17 mouse cellular contexts compared by ENCODE assay signal in the genomic region with DNA sequence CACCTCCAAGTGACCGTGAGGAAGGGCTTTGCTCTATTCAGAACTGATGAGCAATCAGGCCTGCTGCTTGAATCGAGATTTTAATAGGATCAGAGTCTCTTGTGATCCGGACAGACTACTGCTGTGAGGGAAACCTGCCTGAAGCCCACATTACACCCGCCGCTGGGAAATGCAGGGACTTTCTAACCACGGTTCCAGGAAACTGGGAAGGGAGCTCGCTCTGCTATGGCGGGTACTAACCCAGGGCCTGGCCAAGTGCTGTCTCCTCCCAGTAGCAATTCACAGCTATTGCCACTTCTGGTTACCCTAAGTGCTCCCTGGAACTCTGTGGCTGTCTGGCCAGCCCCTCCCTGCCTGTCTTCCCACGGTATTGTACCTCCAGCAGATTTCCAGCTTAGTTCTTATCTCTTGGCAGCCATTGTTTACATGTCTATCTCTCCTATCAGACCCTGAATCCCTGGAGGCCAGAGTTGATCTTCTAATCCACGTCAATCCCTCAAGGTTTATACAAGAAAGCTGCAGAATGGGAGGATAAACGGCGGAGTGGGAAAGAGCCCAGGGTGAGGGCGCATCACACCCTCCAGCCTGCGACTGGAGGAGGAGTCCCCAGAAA. TPM values are rescaled to one million over a fixed set of nuclear protein-coding genes. Genes with fewer than 3 reads are reported as not detected.
DNase-seq lines count a peak whose midpoint lies in the region; ATAC-seq lines count a peak whose summit lies in the region.
"Had no signal": no experiment of that assay in that cellular context is flagged by ENCODE, and none has a peak within 500 bp of the region (broad histone marks: within the 10 kb centered on the region; RNA-seq: fewer than 3 reads in every experiment).

No protein-coding gene starts in this region.

- WGBS in heart, embryonic 13.5 days: 23% methylated on average over 14 of the region's 14 CpGs
- 23% methylated on average over 14 of the region's 14 CpGs for WGBS in midbrain, embryonic 15.5 days

- H3K36me3 ChIP-seq in heart, embryonic 13.5 days: no peaks in the 10 kb centered on the region
- H3K36me3 ChIP-seq in midbrain, embryonic 15.5 days (replicated peaks): no peaks in the 10 kb centered on the region
- H3K36me3 ChIP-seq: limb, embryonic 10.5 days had no signal

- 0 out of 2 replicates have a peak overlapping the region, but pooled peaks have one; percentile 21 for H3K9ac ChIP-seq in heart, embryonic 13.5 days
- H3K9ac ChIP-seq in midbrain, embryonic 15.5 days: no peak overlapping the region; the same call in 1 of the 2 replicates
- H3K9ac ChIP-seq: liver, embryonic 13.5 days had no signal

- peaks cover 29% of the 10 kb centered on the region for H3K4me1 ChIP-seq in heart, embryonic 13.5 days
- H3K4me1 ChIP-seq in midbrain, embryonic 15.5 days: peaks cover 12% of the 10 kb centered on the region; the same call in 1 of the 2 replicates

- DNase-seq in heart, postnatal 25 days (ENCODE audit: low spot score): no peak
- peak; percentile 31 for DNase-seq in testis, postnatal 14 days (ENCODE audit: low spot score)
- no peak for DNase-seq in testis, postnatal 10 days (ENCODE audit: low spot score)
- DNase-seq in cerebellum, postnatal 4 days (ENCODE audit: low spot score in 2 of 2): no peak
- DNase-seq in liver: no peak
- DNase-seq: adrenal gland, postnatal 14 days; cerebellum, adult 9-10 months; gastrocnemius, postnatal 25 days; kidney, adult 9 months; kidney, postnatal 4 days; liver, embryonic 13.5 days; lung, postnatal 10 days; right cerebral cortex, postnatal 4 days had no signal

- peaks cover 13% of the 10 kb centered on the region for H3K9me3 ChIP-seq in heart, embryonic 13.5 days
- H3K9me3 ChIP-seq in midbrain, embryonic 15.5 days: no peaks in the 10 kb centered on the region
- H3K9me3 ChIP-seq: limb, embryonic 10.5 days had no signal

- ATAC-seq in heart, embryonic 13.5 days (ENCODE audit: extremely low read depth, insufficient number of reproducible peaks, low FRiP score, low TSS enrichment): no peak
- no peak for ATAC-seq in midbrain, embryonic 15.5 days (replicated peaks)
- ATAC-seq: hindbrain, embryonic 16.5 days had no signal

- H3K27me3 ChIP-seq in heart, embryonic 13.5 days (replicated peaks): peaks cover 45% of the 10 kb centered on the region
- H3K27me3 ChIP-seq in midbrain, embryonic 15.5 days (replicated peaks): no peaks in the 10 kb centered on the region
- H3K27me3 ChIP-seq: liver, embryonic 13.5 days had no signal

- intact Hi-C loops in heart, postnatal 25 days (cut with DNase I): no loop called here

- no peak overlapping the region for H3K4me3 ChIP-seq in heart, embryonic 13.5 days
- H3K4me3 ChIP-seq in midbrain, embryonic 15.5 days: no peak overlapping the region
- H3K4me3 ChIP-seq: limb, embryonic 10.5 days; liver, embryonic 13.5 days had no signal

- H3K4me2 ChIP-seq in heart, embryonic 13.5 days: peak overlapping the region; percentile 21
- 0 out of 2 replicates have a peak overlapping the region, but pooled peaks have one; percentile 26 for H3K4me2 ChIP-seq in midbrain, embryonic 15.5 days
- H3K4me2 ChIP-seq: liver, embryonic 13.5 days had no signal

- no peak overlapping the region for H3K27ac ChIP-seq in heart, embryonic 13.5 days (replicated peaks)
- H3K27ac ChIP-seq in midbrain, embryonic 15.5 days: no peak overlapping the region
- H3K27ac ChIP-seq: limb, embryonic 10.5 days; liver, embryonic 13.5 days had no signal

RNA-seq across cellular contexts. Expression of a gene that starts 18.7 kb away (rescaled TPM):
- polyA plus RNA-seq in heart, embryonic 13.5 days (2015; fragmentation: Nextera tagmentation; extraction: Ambion mirVana): 23.4 and 23.7 TPM in 2 replicates
- total RNA-seq in heart, postnatal 25 days (2021): 10 to 100 TPM; 30.3 to 33.0 TPM
- polyA plus RNA-seq in midbrain, embryonic 15.5 days (2015; fragmentation: Nextera tagmentation; extraction: Ambion mirVana): 31.8 and 34.5 TPM in 2 replicates

RNA-seq across cellular contexts. Expression of a gene that starts 47.4 kb away (rescaled TPM):
- polyA plus RNA-seq in heart, embryonic 13.5 days (2015; fragmentation: Nextera tagmentation; extraction: Ambion mirVana): 1.1 TPM in 2 replicates
- 1 to 10 TPM; 1.5 to 2.5 TPM for total RNA-seq in heart, postnatal 25 days (2021)
- 0.08 and 0.10 TPM in 2 replicates for polyA plus RNA-seq in midbrain, embryonic 15.5 days (2015; fragmentation: Nextera tagmentation; extraction: Ambion mirVana)
